Mouse (Mus musculus): ENCODE results near the gene Thy1.
A peak's percentile ranks its signal among the peaks of the same experiment; 100 is the strongest.

The Thy1 gene

GRCm38 (mm10) chr9:44081581-44081980 lies 38.4 kb downstream of the Thy1 start:
- no peak for DNase-seq (ENCODE audit: low read depth in 1 of 2, low spot score in 2 of 2)

- no peak for DNase-seq (ENCODE audit: low read depth in 1 of 2, low spot score in 2 of 2)
Observed at GRCm38 (mm10) chr9:44082266-44082665, 39.1 kb downstream of the Thy1 start.

GRCm38 (mm10) chr9:44083392-44084121 lies 40.4 kb downstream of the Thy1 start:
- DNase-seq (ENCODE audit: low read depth in 1 of 2, low spot score in 2 of 2), result no peak

GRCm38 (mm10) chr9:44084236-44084635 lies 41.1 kb downstream of the Thy1 start:
- no peak for DNase-seq (ENCODE audit: low read depth in 1 of 2, low spot score in 2 of 2)

- DNase-seq (ENCODE audit: low read depth in 1 of 2, low spot score in 2 of 2), result peak; percentile 66 to 81
Observed at GRCm38 (mm10) chr9:44084659-44085229, 41.6 kb downstream of the Thy1 start.

GRCm38 (mm10) chr9:44085276-44085675 lies 42.1 kb downstream of the Thy1 start:
- DNase-seq (ENCODE audit: low read depth in 1 of 2, low spot score in 2 of 2), result no peak

- DNase-seq (ENCODE audit: low read depth in 1 of 2, low spot score in 2 of 2), result no peak
Observed at GRCm38 (mm10) chr9:44085741-44086665, 42.8 kb downstream of the Thy1 start.

GRCm38 (mm10) chr9:44086960-44087359 lies 43.8 kb downstream of the Thy1 start:
- DNase-seq (ENCODE audit: low read depth in 1 of 2, low spot score in 2 of 2), result no peak

- DNase-seq (ENCODE audit: low read depth in 1 of 2, low spot score in 2 of 2), result no peak
Observed at GRCm38 (mm10) chr9:44087761-44088455, 44.7 kb downstream of the Thy1 start.

- peak in 1 of 2 experiments; percentile 47 for DNase-seq (ENCODE audit: low read depth in 1 of 2, low spot score in 2 of 2)
Observed at GRCm38 (mm10) chr9:44088877-44089608, 45.9 kb downstream of the Thy1 start.

GRCm38 (mm10) chr9:44093612-44094503 lies 50.7 kb downstream of the Thy1 start:
- peak in 1 of 2 experiments; percentile 29 for DNase-seq (ENCODE audit: low read depth in 1 of 2, low spot score in 2 of 2)

GRCm38 (mm10) chr9:44094737-44095136 lies 51.6 kb downstream of the Thy1 start:
- no peak for DNase-seq (ENCODE audit: low read depth in 1 of 2, low spot score in 2 of 2)

GRCm38 (mm10) chr9:44095781-44096180 lies 52.6 kb downstream of the Thy1 start:
- DNase-seq (ENCODE audit: low read depth in 1 of 2, low spot score in 2 of 2), result no peak

GRCm38 (mm10) chr9:44096536-44096935 lies 53.4 kb downstream of the Thy1 start:
- no peak for DNase-seq (ENCODE audit: low read depth in 1 of 2, low spot score in 2 of 2)

Measured in monocyte, adult 2 months (primary cell).